Mouse (Mus musculus) spleen, adult 2 months (tissue): ENCODE measurements around the gene Car10. TPM values are rescaled to one million over a fixed set of nuclear protein-coding genes. Genes with fewer than 3 reads are reported as not detected.

ENCODE experiments used
- DNase-seq, 2 experiments: peaks; one replicate each; pipeline versions ENCODE4 v3.0.0 to v3.0.0-alpha.2; 2012 to 2021; ENCODE audit warnings: low spot score in 2 of 2, low read depth in 1 of 2
- H3K27ac ChIP-seq: fragments of 200-500 bp; 2 replicates; pipeline ENCODE4 v1.5.1; 2012; ENCODE audit warnings: low read length, inconsistent platforms; ENCODE audit not compliant: insufficient read depth
- H3K27me3 ChIP-seq: fragments of 200-500 bp; 2 replicates; pipeline ENCODE4 v1.6.1; 2012; ENCODE audit warnings: mild to moderate bottlenecking, moderate library complexity, low read length, inconsistent platforms; ENCODE audit not compliant: control insufficient read depth, insufficient read depth
- H3K36me3 ChIP-seq: fragments of 200-500 bp; 2 replicates; pipeline ENCODE4 v1.6.1; 2012; ENCODE audit warnings: mild to moderate bottlenecking, low read length, inconsistent platforms; ENCODE audit not compliant: control insufficient read depth, insufficient read depth
- H3K4me1 ChIP-seq: fragments of 200-500 bp; 2 replicates; pipeline ENCODE4 v1.6.1; 2011; ENCODE audit warnings: inconsistent platforms; ENCODE audit not compliant: control insufficient read depth, insufficient read depth, insufficient read length
- H3K4me3 ChIP-seq: fragments of 200-500 bp; 2 replicates; pipeline ENCODE4 v1.5.1; 2011; ENCODE audit warnings: mild to moderate bottlenecking, inconsistent platforms; ENCODE audit not compliant: insufficient read depth, insufficient read length; ENCODE audit errors: extremely low read depth
- CTCF ChIP-seq: fragments of 200-500 bp; IDR thresholded peaks from 2 replicates; pipeline ENCODE4 v1.5.1; 2011; ENCODE audit warnings: mild to moderate bottlenecking, inconsistent platforms; ENCODE audit not compliant: insufficient read depth, insufficient read length, insufficient replicate concordance; ENCODE audit errors: extremely low read depth
- POLR2A ChIP-seq: fragments of 200-500 bp; IDR thresholded peaks from 2 replicates; pipeline ENCODE4 v1.6.1; 2011; ENCODE audit warnings: low read depth, low read length, inconsistent platforms
- WGBS: fragments of 180-500 bp; shearing (Covaris S2); methylation state at CpG from one replicate; pipeline ENCODE4 v1.1.7; 2018; 5-methylcytosine and 5-hydroxymethylcytosine counted together
- polyA plus RNA-seq: library from polyadenylated mRNA; depleted of rRNA; stranded (reverse); fragments of >200 nt; gene quantifications from 2 replicates; pipeline ENCODE4 v1.2.3, GENCODE M21; 2012

The Car10 gene
- polyA plus RNA-seq, 1 experiment = not detected

GRCm38 (mm10) chr11:93487913-93488604 is 390.2 kb downstream of the Car10 start:
- WGBS = 90% methylated on average over 3 of the region's 3 CpGs
- Histone ChIP-seq H3K27me3 (no peaks in the 10 kb centered on the region), H3K27ac (no peak overlapping the region), H3K4me1 (no peaks in the 10 kb centered on the region), H3K4me3 (no peak overlapping the region), H3K36me3 (no peaks in the 10 kb centered on the region)
- TF ChIP-seq CTCF (no peak), POLR2A (no peak)
- DNase-seq = no peak

- Histone ChIP-seq H3K4me3 (no peak overlapping the region), H3K36me3 (no peaks in the 10 kb centered on the region), H3K4me1 (no peaks in the 10 kb centered on the region), H3K27me3 (no peaks in the 10 kb centered on the region), H3K27ac (no peak overlapping the region)
- no peak for DNase-seq
- TF ChIP-seq CTCF (no peak), POLR2A (no peak)
- 73% methylated on average over 11 of the region's 11 CpGs for WGBS
These were observed 392.5 kb downstream of the Car10 start for GRCm38 (mm10) chr11:93490211-93490820.

- no peak for DNase-seq
- no peaks in the 10 kb centered on the region for H3K4me1 ChIP-seq
- WGBS = 88% methylated on average over 6 of the region's 6 CpGs
- no peak overlapping the region for H3K27ac ChIP-seq
- no peaks in the 10 kb centered on the region for H3K27me3 ChIP-seq
- no peaks in the 10 kb centered on the region for H3K36me3 ChIP-seq
- no peak overlapping the region for H3K4me3 ChIP-seq
- no peak for TF ChIP-seq POLR2A
- no peak for TF ChIP-seq CTCF
These were observed 400.1 kb downstream of the Car10 start for GRCm38 (mm10) chr11:93497896-93498295.

GRCm38 (mm10) chr11:93500442-93500841 is 402.6 kb downstream of the Car10 start:
- TF ChIP-seq POLR2A = no peak
- no peak for TF ChIP-seq CTCF
- Histone ChIP-seq H3K4me3 (no peak overlapping the region), H3K27ac (no peak overlapping the region), H3K36me3 (no peaks in the 10 kb centered on the region), H3K4me1 (no peaks in the 10 kb centered on the region), H3K27me3 (no peaks in the 10 kb centered on the region)
- WGBS = 74% methylated on average over 4 of the region's 4 CpGs
- no peak for DNase-seq

GRCm38 (mm10) chr11:93501671-93502070 is 403.8 kb downstream of the Car10 start:
- TF ChIP-seq POLR2A (no peak), CTCF (no peak)
- 82% methylated on average over 5 of the region's 5 CpGs for WGBS
- H3K36me3 ChIP-seq = no peaks in the 10 kb centered on the region

GRCm38 (mm10) chr11:93502864-93503263 is 405.0 kb downstream of the Car10 start:
- no peak for DNase-seq
- no peaks in the 10 kb centered on the region for H3K27me3 ChIP-seq
- no peaks in the 10 kb centered on the region for H3K36me3 ChIP-seq
- WGBS = 28% methylated on average over 3 of the region's 3 CpGs
- no peaks in the 10 kb centered on the region for H3K4me1 ChIP-seq
- H3K4me3 ChIP-seq = no peak overlapping the region
- TF ChIP-seq CTCF = no peak
- no peak for TF ChIP-seq POLR2A
- no peak overlapping the region for H3K27ac ChIP-seq

More at GRCm38 (mm10) chr11:93501671-93502070, 403.8 kb downstream of the Car10 start:
- H3K27me3 ChIP-seq = no peaks in the 10 kb centered on the region
- H3K4me1 ChIP-seq = no peaks in the 10 kb centered on the region
- H3K4me3 ChIP-seq = no peak overlapping the region
- DNase-seq = no peak
- H3K27ac ChIP-seq = no peak overlapping the region

- DNase-seq = no peak
- no peak overlapping the region for H3K27ac ChIP-seq
These were observed 405.6 kb downstream of the Car10 start for GRCm38 (mm10) chr11:93503469-93503868.

More at GRCm38 (mm10) chr11:93503469-93503868, 405.6 kb downstream of the Car10 start:
- Histone ChIP-seq H3K4me3 (no peak overlapping the region), H3K4me1 (no peaks in the 10 kb centered on the region), H3K27me3 (no peaks in the 10 kb centered on the region), H3K36me3 (no peaks in the 10 kb centered on the region)
- 16% methylated on average over 2 of the region's 2 CpGs for WGBS
- TF ChIP-seq CTCF (no peak), POLR2A (no peak)
